Mouse (Mus musculus) activated CD4-positive, CD25-positive, alpha-beta regulatory T cell, adult 4 months (primary cell): ENCODE measurements around the gene Gss. TPM values are rescaled to one million over a fixed set of nuclear protein-coding genes. Genes with fewer than 3 reads are reported as not detected.

ENCODE experiments used
- ATAC-seq: one replicate; pipeline ENCODE4 v1.8.0; 2017
- polyA plus RNA-seq, 2 experiments: library from polyadenylated mRNA; unstranded; fragments of 100-300 nt; shearing (Covaris generic); gene quantifications; one replicate each; pipeline ENCODE4 v1.2.1; 2017

Gene Gss
- polyA plus RNA-seq: 10 to 100 TPM; 13.8 to 15.7 TPM

- ATAC-seq: peak; percentile 79
These were observed at the start of gene Gss for GRCm38 (mm10) chr2:155592137-155592853. Gss (minus strand) TSS chr2:155592810.

- no peak for ATAC-seq
These were observed 49.2 kb upstream of the Gss start for GRCm38 (mm10) chr2:155641540-155642472.

GRCm38 (mm10) chr2:155640656-155641055, 48.0 kb upstream of the Gss start:
- no peak for ATAC-seq

- ATAC-seq: no peak
These were observed 44.8 kb upstream of the Gss start for GRCm38 (mm10) chr2:155637411-155637810.

- no peak for ATAC-seq
These were observed 44.3 kb upstream of the Gss start for GRCm38 (mm10) chr2:155636881-155637280.

- no peak for ATAC-seq
These were observed 43.4 kb upstream of the Gss start for GRCm38 (mm10) chr2:155635961-155636360.

GRCm38 (mm10) chr2:155634562-155634961, 42.0 kb upstream of the Gss start:
- ATAC-seq: no peak

- ATAC-seq: no peak
These were observed 41.1 kb upstream of the Gss start for GRCm38 (mm10) chr2:155633731-155634130.

GRCm38 (mm10) chr2:155633121-155633520, 40.5 kb upstream of the Gss start:
- ATAC-seq: no peak

GRCm38 (mm10) chr2:155632138-155632936, 39.7 kb upstream of the Gss start:
- ATAC-seq: no peak

- no peak for ATAC-seq
These were observed 38.2 kb upstream of the Gss start for GRCm38 (mm10) chr2:155630590-155631416.

GRCm38 (mm10) chr2:155630153-155630552, 37.5 kb upstream of the Gss start:
- no peak for ATAC-seq

- no peak for ATAC-seq
These were observed 36.6 kb upstream of the Gss start for GRCm38 (mm10) chr2:155629231-155629661.

- no peak for ATAC-seq
These were observed 35.9 kb upstream of the Gss start for GRCm38 (mm10) chr2:155628519-155628918.

- ATAC-seq: no peak
These were observed 35.5 kb upstream of the Gss start for GRCm38 (mm10) chr2:155628112-155628511.

- ATAC-seq: peak; percentile 26
These were observed 34.6 kb upstream of the Gss start for GRCm38 (mm10) chr2:155627030-155627738.

GRCm38 (mm10) chr2:155626277-155626676, 33.7 kb upstream of the Gss start:
- ATAC-seq: no peak

GRCm38 (mm10) chr2:155624730-155625129, 32.1 kb upstream of the Gss start:
- ATAC-seq: no peak

- no peak for ATAC-seq
These were observed 31.4 kb upstream of the Gss start for GRCm38 (mm10) chr2:155623996-155624395.

- no peak for ATAC-seq
These were observed 30.0 kb upstream of the Gss start for GRCm38 (mm10) chr2:155622606-155623005.

GRCm38 (mm10) chr2:155619817-155620216, 27.2 kb upstream of the Gss start:
- peak; percentile 72 for ATAC-seq
